Mouse (Mus musculus) C2C12 (cell line): ENCODE data around the gene Yjefn3.

Source experiments
- CTCF ChIP-seq: IDR thresholded peaks from one replicate; pipeline ENCODE4 v1.5.1; 2011; ENCODE audit not compliant: control insufficient read depth, insufficient read depth, insufficient read length
- MYOD1 ChIP-seq: IDR thresholded peaks from one replicate; pipeline ENCODE4 v1.6.1; 2011; ENCODE audit warnings: low read depth; ENCODE audit not compliant: control insufficient read depth, insufficient read length

DNA sequence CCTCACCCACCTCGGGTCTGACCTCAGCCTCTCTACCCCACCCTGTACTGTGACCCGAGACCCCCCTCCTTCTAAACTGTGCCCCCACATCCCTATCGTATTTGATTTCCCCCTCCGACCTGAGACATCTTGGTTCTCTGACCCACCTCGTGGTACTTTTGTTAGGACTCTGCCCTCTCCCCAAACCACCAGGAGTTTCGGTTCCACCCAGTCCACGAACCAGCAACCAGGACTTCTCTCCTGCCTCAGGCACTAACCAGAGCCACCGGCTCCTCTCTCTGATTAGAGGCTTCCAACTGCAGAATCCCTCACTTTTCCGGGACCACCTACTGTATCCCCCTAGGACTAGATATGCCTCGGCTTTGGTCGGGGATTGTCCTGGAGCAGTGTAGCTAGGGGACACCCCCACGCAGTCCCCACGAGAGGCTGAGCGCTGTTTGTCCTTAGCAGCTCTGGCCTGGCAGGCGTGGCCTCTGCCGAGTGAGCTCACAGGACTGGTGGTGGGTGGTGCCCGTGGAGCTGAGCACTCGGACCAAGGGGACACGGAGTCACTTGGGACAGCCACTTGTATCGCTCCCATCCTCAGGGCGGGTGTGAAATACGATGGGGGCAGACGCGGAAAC, 14.2 kb downstream of the Yjefn3 start:
- no peak for TF ChIP-seq MYOD1
- no peak for TF ChIP-seq CTCF
